Mouse (Mus musculus) fat pad, adult 2 months (tissue): ENCODE measurements around the gene Cfap20.

Experiments used
- DNase-seq: peaks from one replicate; pipeline ENCODE4 v3.0.0-alpha.2; 2011; ENCODE audit warnings: low read depth, low spot score; ENCODE audit errors: extremely low read depth

Cfap20 gene

GRCm38 (mm10) chr8:95375374-95375930 is 59.2 kb downstream of the Cfap20 start:
- DNase-seq = no peak

GRCm38 (mm10) chr8:95374429-95374828 is 60.2 kb downstream of the Cfap20 start:
- no peak for DNase-seq

GRCm38 (mm10) chr8:95373389-95374002 is 61.2 kb downstream of the Cfap20 start:
- DNase-seq = no peak
